Mouse (Mus musculus): ENCODE measurements at regions not wholly inside any gene's neighbourhood (a gene's known extent, or its start where the extent isn't known, plus 50 kb on each side); places are given as distances from the start of the nearest gene placed in this dataset. TPM values are rescaled to one million over a fixed set of nuclear protein-coding genes. Genes with fewer than 3 reads are reported as not detected.
A peak's percentile ranks its signal among the peaks of the same experiment; 100 is the strongest.

DNA sequence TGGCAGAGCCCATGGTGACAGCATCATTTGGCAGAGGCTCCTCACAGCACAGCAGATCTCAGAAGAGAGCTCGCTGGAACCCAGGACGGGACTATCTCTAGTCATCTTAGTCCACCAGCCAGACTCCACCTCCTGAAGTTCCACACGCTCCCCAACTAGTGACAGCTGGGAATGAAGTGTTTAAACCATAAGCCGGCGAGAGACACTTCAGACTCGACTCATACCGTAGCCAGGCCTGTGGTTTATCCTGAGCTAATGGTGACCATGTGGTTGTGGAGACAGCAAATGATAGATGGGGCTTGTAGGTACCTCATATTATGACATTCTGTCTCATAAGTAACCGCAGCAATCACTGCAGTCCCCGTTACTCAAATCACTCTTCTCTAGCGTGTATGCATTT is 52.1 kb upstream of the Runx1 start:
- Histone ChIP-seq H3K27me3 (no peaks in the 10 kb centered on the region), H3K4me2 (replicated peaks) (no peak overlapping the region), H3K4me3 (replicated peaks) (no peak overlapping the region), H3K4me1 (no peaks in the 10 kb centered on the region), H3K9ac (no peak overlapping the region), H3K27ac (replicated peaks) (no peak overlapping the region), H3K36me3 (no peaks in the 10 kb centered on the region), H3K9me3 (replicated peaks) (no peaks in the 10 kb centered on the region)
- 51% methylated on average over 10 of the region's 10 CpGs for WGBS
- no peak for ATAC-seq (ENCODE audit: insufficient number of reproducible peaks, low FRiP score, low TSS enrichment, low read depth)

MicroRNA genes in the stretch of these regions (microRNA counts, 519-probe panel; counts per million panel counts)
- microRNA mmu-miR-802: not detected

Small RNA genes in the stretch of these regions (microRNA-seq; reads per million reads assigned to microRNA genes)
- gene Gm28003 (ENCODE audit: borderline number of aligned reads) (not detected), gene Mir802 (ENCODE audit: borderline number of aligned reads) (3.3 reads per million, percentile 15 among the genes with 10 or more reads in this experiment)
